Mouse (Mus musculus): ENCODE results near the gene Tmem131.

GRCm38 (mm10) chr1:36839858-36840257, 103.6 kb downstream of the Tmem131 start:
- TF ChIP-seq GATA1 (IDR thresholded peaks at IDR 0.05; ENCODE audit: borderline replicate concordance, low read length) (no peak), FLI1 (IDR thresholded peaks at IDR 0.05; ENCODE audit: low read length) (no peak)
